Comparison of ENCODE assay signal across 29 mouse cellular contexts in genomic region chr12:33775563-33776468, GRCm38 (mm10).
DNase-seq lines count a peak whose midpoint lies in the region; ATAC-seq and TF ChIP-seq lines count a peak whose summit lies in the region.
"Had no signal": no experiment of that assay in that cellular context is flagged by ENCODE, and none has a peak within 500 bp of the region (broad histone marks: within the 10 kb centered on the region; RNA-seq: fewer than 3 reads in every experiment).

No protein-coding gene starts in this region.

- DNase-seq in forebrain, postnatal 0 days = no peak
- peak; percentile 36 for DNase-seq in kidney, postnatal 0 days (ENCODE audit: low spot score)
- no peak for DNase-seq in kidney, adult 11 months
- no peak for DNase-seq in thymus, adult 2 months
- DNase-seq: adrenal gland, adult 8-10 months; B cell, adult 2 months; cerebellum, adult 11 months; cerebellum, adult 9-10 months; cerebellum, postnatal 36 days; gastrocnemius, postnatal 14 days; heart, postnatal 36 days; kidney, adult 8-10 months; layer of hippocampus, postnatal 36 days; left cerebral cortex, postnatal 4 days; liver; lung, adult 2 months; lung, postnatal 14 days; right cerebral cortex, postnatal 25 days; thymus, postnatal 14 days had no signal

- ATAC-seq in forebrain, embryonic 16.5 days = peak; percentile 65; the same call in 1 of the 2 replicates
- no peak for ATAC-seq in forebrain, postnatal 0 days
- ATAC-seq in kidney, postnatal 0 days (replicated peaks; ENCODE audit: low FRiP score, low read depth) = no peak
- peak; percentile 61; the same call in 1 of the 2 replicates for ATAC-seq in neural tube, embryonic 12.5 days (ENCODE audit: low FRiP score, low read depth)
- ATAC-seq in neural tube, embryonic 15.5 days (ENCODE audit: low FRiP score) = no peak
- peak; percentile 74; the same call in 1 of the 2 replicates for ATAC-seq in neural tube, embryonic 14.5 days (ENCODE audit: low read depth)
- ATAC-seq: midbrain, embryonic 16.5 days had no signal

- H3K4me3 ChIP-seq in forebrain, embryonic 16.5 days (replicated peaks; ENCODE audit: low read length) = no peak overlapping the region
- no peak overlapping the region for H3K4me3 ChIP-seq in forebrain, postnatal 0 days (ENCODE audit: low read depth, low read length)
- H3K4me3 ChIP-seq in kidney, postnatal 0 days (replicated peaks; ENCODE audit: low read depth, low read length) = no peak overlapping the region
- no peak overlapping the region for H3K4me3 ChIP-seq in neural tube, embryonic 12.5 days
- H3K4me3 ChIP-seq in neural tube, embryonic 15.5 days (replicated peaks) = no peak overlapping the region
- H3K4me3 ChIP-seq in neural tube, embryonic 14.5 days (ENCODE audit: low read depth, low read length) = no peak overlapping the region
- no peak overlapping the region for H3K4me3 ChIP-seq in thymus, adult 2 months (ENCODE audit: control insufficient read depth, insufficient read depth, low read length)
- H3K4me3 ChIP-seq: embryonic facial prominence, embryonic 12.5 days; hindbrain, embryonic 15.5 days; midbrain, embryonic 10.5 days; stomach, embryonic 15.5 days had no signal

- H3K9ac ChIP-seq in forebrain, embryonic 16.5 days (replicated peaks; ENCODE audit: low read depth, low read length) = no peak overlapping the region
- H3K9ac ChIP-seq in forebrain, postnatal 0 days = no peak overlapping the region
- H3K9ac ChIP-seq in kidney, postnatal 0 days (ENCODE audit: low read depth, low read length) = no peak overlapping the region
- no peak overlapping the region for H3K9ac ChIP-seq in neural tube, embryonic 12.5 days
- no peak overlapping the region for H3K9ac ChIP-seq in neural tube, embryonic 15.5 days (replicated peaks)
- no peak overlapping the region for H3K9ac ChIP-seq in neural tube, embryonic 14.5 days (replicated peaks; ENCODE audit: low read depth, low read length)
- H3K9ac ChIP-seq: embryonic facial prominence, embryonic 12.5 days; hindbrain, embryonic 15.5 days; liver, embryonic 14.5 days; stomach, embryonic 15.5 days had no signal

- no peak overlapping the region for H3K4me2 ChIP-seq in forebrain, embryonic 16.5 days (ENCODE audit: low read length)
- no peak overlapping the region for H3K4me2 ChIP-seq in forebrain, postnatal 0 days (ENCODE audit: low read depth)
- no peak overlapping the region for H3K4me2 ChIP-seq in kidney, postnatal 0 days (ENCODE audit: low read length)
- no peak overlapping the region for H3K4me2 ChIP-seq in neural tube, embryonic 12.5 days (replicated peaks)
- no peak overlapping the region for H3K4me2 ChIP-seq in neural tube, embryonic 15.5 days
- no peak overlapping the region for H3K4me2 ChIP-seq in neural tube, embryonic 14.5 days (ENCODE audit: low read depth, low read length)
- H3K4me2 ChIP-seq: embryonic facial prominence, embryonic 12.5 days; hindbrain, embryonic 15.5 days; stomach, embryonic 15.5 days had no signal

- no peaks in the 10 kb centered on the region for H3K9me3 ChIP-seq in forebrain, embryonic 16.5 days (ENCODE audit: control insufficient read depth, low read length)
- no peaks in the 10 kb centered on the region for H3K9me3 ChIP-seq in forebrain, postnatal 0 days (ENCODE audit: low read length)
- H3K9me3 ChIP-seq in kidney, postnatal 0 days (replicated peaks; ENCODE audit: low read length) = no peaks in the 10 kb centered on the region
- no peaks in the 10 kb centered on the region for H3K9me3 ChIP-seq in neural tube, embryonic 12.5 days
- no peaks in the 10 kb centered on the region for H3K9me3 ChIP-seq in neural tube, embryonic 15.5 days (replicated peaks)
- H3K9me3 ChIP-seq in neural tube, embryonic 14.5 days (ENCODE audit: control insufficient read depth, low read length) = no peaks in the 10 kb centered on the region
- H3K9me3 ChIP-seq: embryonic facial prominence, embryonic 12.5 days; hindbrain, embryonic 15.5 days; midbrain, embryonic 10.5 days; stomach, embryonic 15.5 days had no signal

- TF ChIP-seq CTCF in forebrain, postnatal 0 days (IDR thresholded peaks at IDR 0.05; ENCODE audit: low read depth) = no peak
- no peak for TF ChIP-seq CTCF in kidney, postnatal 0 days (IDR thresholded peaks at IDR 0.05; ENCODE audit: low read depth)
- TF ChIP-seq CTCF in thymus, adult 2 months (IDR thresholded peaks at IDR 0.05; ENCODE audit: borderline replicate concordance, control insufficient read depth, extremely low read depth, insufficient read depth, low read length, poor library complexity) = no peak

- WGBS in forebrain, embryonic 16.5 days = 45% methylated on average over 5 of the region's 5 CpGs
- 42% methylated on average over 5 of the region's 5 CpGs for WGBS in forebrain, postnatal 0 days
- 50% methylated on average over 5 of the region's 5 CpGs for WGBS in kidney, postnatal 0 days
- 72% methylated on average over 5 of the region's 5 CpGs for WGBS in neural tube, embryonic 12.5 days
- WGBS in neural tube, embryonic 15.5 days = 55% methylated on average over 5 of the region's 5 CpGs
- 49% methylated on average over 5 of the region's 5 CpGs for WGBS in neural tube, embryonic 14.5 days
- 82% methylated on average over 5 of the region's 5 CpGs for WGBS in thymus, adult 2 months

- no peaks in the 10 kb centered on the region for H3K27me3 ChIP-seq in forebrain, embryonic 16.5 days (replicated peaks; ENCODE audit: control insufficient read depth, insufficient read depth, low read length)
- H3K27me3 ChIP-seq in forebrain, postnatal 0 days (ENCODE audit: insufficient read depth, low read length) = no peaks in the 10 kb centered on the region
- H3K27me3 ChIP-seq in kidney, postnatal 0 days (ENCODE audit: insufficient read depth, low read length) = no peaks in the 10 kb centered on the region
- no peaks in the 10 kb centered on the region for H3K27me3 ChIP-seq in neural tube, embryonic 12.5 days (replicated peaks)
- no peaks in the 10 kb centered on the region for H3K27me3 ChIP-seq in neural tube, embryonic 15.5 days (replicated peaks)
- H3K27me3 ChIP-seq in neural tube, embryonic 14.5 days (ENCODE audit: control insufficient read depth, insufficient read depth, low read length) = no peaks in the 10 kb centered on the region
- H3K27me3 ChIP-seq in thymus, adult 2 months (ENCODE audit: control insufficient read depth, insufficient read depth, low read length) = no peaks in the 10 kb centered on the region
- H3K27me3 ChIP-seq: embryonic facial prominence, embryonic 12.5 days; hindbrain, embryonic 15.5 days; stomach, embryonic 15.5 days had no signal

- H3K27ac ChIP-seq in forebrain, embryonic 16.5 days (ENCODE audit: low read length) = no peak overlapping the region
- no peak overlapping the region for H3K27ac ChIP-seq in forebrain, postnatal 0 days (ENCODE audit: low read depth, low read length)
- H3K27ac ChIP-seq in kidney, postnatal 0 days = no peak overlapping the region
- H3K27ac ChIP-seq in neural tube, embryonic 12.5 days = no peak overlapping the region
- no peak overlapping the region for H3K27ac ChIP-seq in neural tube, embryonic 15.5 days (replicated peaks)
- no peak overlapping the region for H3K27ac ChIP-seq in neural tube, embryonic 14.5 days (ENCODE audit: low read depth, low read length)
- H3K27ac ChIP-seq in thymus, adult 2 months (ENCODE audit: control insufficient read depth, insufficient read depth, low read length) = no peak overlapping the region
- H3K27ac ChIP-seq: embryonic facial prominence, embryonic 12.5 days; hindbrain, embryonic 15.5 days; liver, embryonic 14.5 days; midbrain, embryonic 10.5 days; stomach, embryonic 15.5 days had no signal

- H3K4me1 ChIP-seq in forebrain, embryonic 16.5 days (replicated peaks; ENCODE audit: control insufficient read depth, insufficient read depth, low read length) = peaks cover 2% of the 10 kb centered on the region; the same call in 1 of the 2 replicates
- H3K4me1 ChIP-seq in forebrain, postnatal 0 days (ENCODE audit: insufficient read depth) = no peaks in the 10 kb centered on the region
- H3K4me1 ChIP-seq in kidney, postnatal 0 days (replicated peaks; ENCODE audit: insufficient read depth, low read length) = no peaks in the 10 kb centered on the region
- H3K4me1 ChIP-seq in neural tube, embryonic 12.5 days = no peaks in the 10 kb centered on the region
- no peaks in the 10 kb centered on the region for H3K4me1 ChIP-seq in neural tube, embryonic 15.5 days
- H3K4me1 ChIP-seq in neural tube, embryonic 14.5 days (ENCODE audit: control insufficient read depth, insufficient read depth, low read length) = no peaks in the 10 kb centered on the region
- H3K4me1 ChIP-seq in thymus, adult 2 months (replicated peaks; ENCODE audit: control insufficient read depth, insufficient read depth, low read length) = no peaks in the 10 kb centered on the region
- H3K4me1 ChIP-seq: hindbrain, embryonic 15.5 days; midbrain, embryonic 10.5 days; stomach, embryonic 15.5 days had no signal

- no peaks in the 10 kb centered on the region for H3K36me3 ChIP-seq in forebrain, embryonic 16.5 days (ENCODE audit: control insufficient read depth, insufficient read depth)
- no peaks in the 10 kb centered on the region for H3K36me3 ChIP-seq in forebrain, postnatal 0 days (ENCODE audit: insufficient read depth)
- no peaks in the 10 kb centered on the region for H3K36me3 ChIP-seq in kidney, postnatal 0 days (ENCODE audit: insufficient read depth, low read length)
- no peaks in the 10 kb centered on the region for H3K36me3 ChIP-seq in neural tube, embryonic 12.5 days
- no peaks in the 10 kb centered on the region for H3K36me3 ChIP-seq in neural tube, embryonic 15.5 days
- no peaks in the 10 kb centered on the region for H3K36me3 ChIP-seq in neural tube, embryonic 14.5 days (ENCODE audit: control insufficient read depth, insufficient read depth, low read length)
- no peaks in the 10 kb centered on the region for H3K36me3 ChIP-seq in thymus, adult 2 months (ENCODE audit: control insufficient read depth, insufficient read depth, low read length)
- H3K36me3 ChIP-seq: embryonic facial prominence, embryonic 12.5 days; hindbrain, embryonic 15.5 days; midbrain, embryonic 10.5 days; stomach, embryonic 15.5 days had no signal

- TF ChIP-seq POLR2A in thymus, adult 2 months (IDR thresholded peaks at IDR 0.05; ENCODE audit: control insufficient read depth, extremely low read depth, insufficient read depth, low read length, poor library complexity) = no peak

Comparison
In these comparisons a context has a peak if more than half of its experiments do, and no peak if none do; other contexts are left out.
1. ATAC-seq: peak in forebrain, embryonic 16.5 days (single experiment), neural tube, embryonic 12.5 days (single experiment) and neural tube, embryonic 14.5 days (single experiment); none in forebrain, postnatal 0 days (single experiment), kidney, postnatal 0 days (single experiment) and neural tube, embryonic 15.5 days (single experiment).